Mouse (Mus musculus) liver, embryonic 14.5 days (tissue): ENCODE measurements around the gene Tshr. TPM values are rescaled to one million over a fixed set of nuclear protein-coding genes. Genes with fewer than 3 reads are reported as not detected.
A peak's percentile ranks its signal among the peaks of the same experiment; 100 is the strongest.

Experiments
- ATAC-seq: fragments of 200-750 bp; cut with Nextera tagmentation; 2 replicates; pipeline ENCODE4 v1.8.0; 2017; ENCODE audit warnings: moderate number of reproducible peaks, mild to moderate bottlenecking, moderate library complexity; ENCODE audit not compliant: insufficient read depth
- DNase-seq, 3 experiments: peaks; one replicate each; pipeline ENCODE4 v3.0.0-alpha.2; 2012 to 2013; ENCODE audit warnings: low read depth in 3 of 3, low spot score in 3 of 3
- H3K27ac ChIP-seq: fragments of 300-500 bp; sonication (generic); 2 replicates; pipeline ENCODE4 v1.5.1; 2014; ENCODE audit warnings: moderate library complexity, mild to moderate bottlenecking, control low read depth, inconsistent platforms
- H3K27me3 ChIP-seq: fragments of 300-500 bp; sonication (generic); 2 replicates; pipeline ENCODE4 v1.6.1; 2014; ENCODE audit warnings: mild to moderate bottlenecking, low read length, moderate library complexity; ENCODE audit not compliant: control insufficient read depth, insufficient read depth
- H3K36me3 ChIP-seq: fragments of 300-500 bp; sonication (generic); replicated peaks from 2 replicates; pipeline ENCODE4 v1.6.1; 2014; ENCODE audit warnings: low read depth; ENCODE audit not compliant: control insufficient read depth, insufficient read depth
- H3K4me1 ChIP-seq, 2 experiments: fragments of 200-500 bp in 1 of 2; fragments of 300-500 bp in 1 of 2; sonication (generic) in 1 of 2; replicated peaks; 2 replicates each; pipeline ENCODE4 v1.6.1; 2012 to 2014; ENCODE audit warnings: antibody characterized with exemption in 1 of 2, inconsistent platforms in 1 of 2, low read length in 1 of 2; ENCODE audit not compliant: control insufficient read depth in 2 of 2, insufficient read depth in 2 of 2
- H3K4me2 ChIP-seq: fragments of 300-500 bp; sonication (generic); 2 replicates; pipeline ENCODE4 v1.6.1; 2014; ENCODE audit warnings: low read depth, mild to moderate bottlenecking, control low read depth, moderate library complexity
- H3K4me3 ChIP-seq, 2 experiments: fragments of 200-500 bp in 1 of 2; fragments of 300-500 bp in 1 of 2; sonication (generic) in 1 of 2; 2 replicates each; pipeline ENCODE4 v1.5.1; 2012 to 2014; ENCODE audit warnings: low read depth in 2 of 2, low read length in 2 of 2, mild to moderate bottlenecking in 2 of 2, control low read depth in 1 of 2, inconsistent platforms in 1 of 2, moderate library complexity in 1 of 2; ENCODE audit not compliant: insufficient read depth in 1 of 2
- H3K9ac ChIP-seq: fragments of 300-500 bp; sonication (generic); replicated peaks from 2 replicates; pipeline ENCODE4 v1.6.1; 2014; ENCODE audit warnings: mild to moderate bottlenecking, control low read depth, moderate library complexity
- H3K9me3 ChIP-seq: fragments of 300-500 bp; sonication (generic); 2 replicates; pipeline ENCODE4 v1.6.1; 2016; ENCODE audit warnings: low read length, mixed read lengths; ENCODE audit not compliant: control insufficient read depth
- CTCF ChIP-seq: IDR thresholded peaks from 2 replicates; pipeline ENCODE4 v1.5.1; 2016; ENCODE audit warnings: antibody characterized with exemption, low read depth, control low read depth
- EP300 ChIP-seq: IDR thresholded peaks from 2 replicates; pipeline ENCODE4 v1.6.1; 2016; ENCODE audit warnings: antibody characterized with exemption, low read depth
- WGBS: fragments of 180-500 bp; shearing (Covaris S2); extraction: QIAGEN DNeasy Blood & Tissue Kit; methylation state at CpG from one replicate; pipeline ENCODE4 v1.1.7; 2014; ENCODE audit not compliant: insufficient replicate concordance; 5-methylcytosine and 5-hydroxymethylcytosine counted together
- polyA plus RNA-seq, 2 experiments: library from polyadenylated mRNA; depleted of rRNA in 1 of 2; stranded (reverse) in 1 of 2; unstranded in 1 of 2; fragments of >200 nt; fragmentation: Nextera tagmentation in 1 of 2; extraction: Ambion mirVana in 1 of 2; gene quantifications; 2 replicates each; pipeline versions ENCODE4 v1.2.1 to v1.2.3; 2012 to 2014

Tshr gene
- polyA plus RNA-seq, 2 experiments = not detected

GRCm38 (mm10) chr12:91416828-91417227 lies 32.5 kb downstream of the Tshr start:
- H3K4me2 ChIP-seq = no peak overlapping the region
- ATAC-seq = no peak
- H3K9me3 ChIP-seq = no peaks in the 10 kb centered on the region
- DNase-seq = no peak
- no peaks in the 10 kb centered on the region for H3K27me3 ChIP-seq
- H3K9ac ChIP-seq = no peak overlapping the region
- no peak overlapping the region for H3K4me3 ChIP-seq
- H3K4me1 ChIP-seq = no peaks in the 10 kb centered on the region
- 82% methylated on average over 7 of the region's 7 CpGs for WGBS
- TF ChIP-seq EP300 (no peak), CTCF (no peak)
- H3K27ac ChIP-seq = no peak overlapping the region
- H3K36me3 ChIP-seq = no peaks in the 10 kb centered on the region

- Histone ChIP-seq H3K36me3 (no peaks in the 10 kb centered on the region), H3K9ac (no peak overlapping the region), H3K4me3 (no peak overlapping the region), H3K9me3 (no peaks in the 10 kb centered on the region), H3K27me3 (no peaks in the 10 kb centered on the region), H3K4me2 (no peak overlapping the region), H3K4me1 (no peaks in the 10 kb centered on the region), H3K27ac (no peak overlapping the region)
- ATAC-seq = no peak
- peak; percentile 78 for TF ChIP-seq CTCF
- no peak for TF ChIP-seq EP300
- 23% methylated on average over 7 of the region's 7 CpGs for WGBS
- peak; percentile 19 to 36 (median 32) for DNase-seq
These were observed 34.4 kb downstream of the Tshr start for GRCm38 (mm10) chr12:91418791-91419190.

DNA sequence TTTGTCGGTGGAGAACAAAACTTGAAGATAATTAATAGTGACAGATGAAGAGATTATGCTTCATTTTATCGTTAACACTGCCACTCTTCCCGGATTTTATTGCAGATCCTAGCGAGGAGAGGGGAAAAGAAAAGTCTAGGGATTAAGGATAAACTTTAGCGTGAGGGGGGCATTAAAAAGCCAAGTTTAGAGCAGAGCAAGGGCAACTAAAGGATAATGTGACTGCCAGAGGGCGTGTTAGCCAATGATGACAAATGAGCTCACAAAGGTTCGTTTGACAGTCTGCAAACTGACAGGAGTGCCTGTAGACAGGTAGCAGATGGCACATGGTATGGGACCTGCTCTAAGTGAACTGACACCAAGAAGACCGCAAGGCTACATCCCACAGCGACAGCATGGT lies 36.9 kb downstream of the Tshr start:
- 58% methylated on average over 9 of the region's 9 CpGs for WGBS
- H3K9ac ChIP-seq = no peak overlapping the region
- H3K4me3 ChIP-seq = no peak overlapping the region
- no peaks in the 10 kb centered on the region for H3K9me3 ChIP-seq
- H3K27me3 ChIP-seq = no peaks in the 10 kb centered on the region
- no peak overlapping the region for H3K4me2 ChIP-seq
- DNase-seq = no peak
- H3K36me3 ChIP-seq = no peaks in the 10 kb centered on the region
- ATAC-seq = no peak
- no peak for TF ChIP-seq EP300
- TF ChIP-seq CTCF = no peak
- H3K27ac ChIP-seq = no peak overlapping the region
- no peaks in the 10 kb centered on the region for H3K4me1 ChIP-seq

DNA sequence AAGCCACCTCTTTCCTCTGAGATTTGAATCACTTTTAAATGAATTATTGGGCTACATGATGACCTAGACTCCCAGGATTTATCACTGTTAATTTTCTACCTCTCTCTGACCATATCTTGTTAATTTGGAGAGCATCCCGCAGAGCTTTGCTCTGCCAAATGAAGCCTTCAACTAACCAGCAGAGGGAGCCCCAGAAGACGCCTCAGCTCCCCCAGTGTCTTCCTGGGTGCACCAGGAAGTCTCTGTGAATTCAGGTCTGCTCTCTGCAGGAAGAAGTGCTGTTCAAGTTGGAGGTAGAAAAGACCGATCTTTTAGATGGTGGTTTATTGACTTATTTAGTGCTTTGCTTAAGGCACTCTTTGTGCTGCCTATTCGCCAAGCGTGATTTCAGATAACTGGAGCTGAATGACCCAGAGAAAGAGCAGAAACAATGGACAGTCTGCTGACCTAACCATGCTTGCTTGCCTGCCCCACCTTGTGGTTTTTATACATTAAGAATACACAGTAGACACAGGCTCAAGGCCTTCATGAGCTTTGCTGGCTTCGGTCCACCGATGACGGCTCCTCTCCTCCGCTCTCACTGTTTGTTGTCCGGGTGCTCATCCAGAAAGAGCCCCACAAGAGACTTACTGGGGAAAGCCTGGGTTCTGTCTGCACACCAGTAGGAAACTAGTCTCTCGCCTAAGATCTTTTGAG lies 38.9 kb downstream of the Tshr start:
- TF ChIP-seq EP300 (no peak), CTCF (peak; percentile 62)
- Histone ChIP-seq H3K9me3 (no peaks in the 10 kb centered on the region), H3K36me3 (no peaks in the 10 kb centered on the region), H3K9ac (no peak overlapping the region), H3K4me1 (no peaks in the 10 kb centered on the region), H3K4me2 (no peak overlapping the region), H3K4me3 (no peak overlapping the region), H3K27ac (no peak overlapping the region), H3K27me3 (no peaks in the 10 kb centered on the region)
- no peak for DNase-seq
- no peak for ATAC-seq
- 63% methylated on average over 11 of the region's 11 CpGs for WGBS

GRCm38 (mm10) chr12:91426499-91426898 lies 42.1 kb downstream of the Tshr start:
- Histone ChIP-seq H3K4me1 (no peaks in the 10 kb centered on the region), H3K9me3 (no peaks in the 10 kb centered on the region), H3K9ac (no peak overlapping the region), H3K36me3 (no peaks in the 10 kb centered on the region), H3K4me3 (no peak overlapping the region), H3K4me2 (no peak overlapping the region), H3K27me3 (no peaks in the 10 kb centered on the region), H3K27ac (no peak overlapping the region)
- ATAC-seq (no peak), DNase-seq (no peak)
- WGBS = 41% methylated on average over 4 of the region's 4 CpGs
- TF ChIP-seq EP300 (no peak), CTCF (no peak)
